Comparison of ENCODE assay signal across 8 mouse cellular contexts in genomic region chr12:73909013-73909575, GRCm38 (mm10). TPM values are rescaled to one million over a fixed set of nuclear protein-coding genes. Genes with fewer than 3 reads are reported as not detected.
DNase-seq lines count a peak whose midpoint lies in the region; ATAC-seq and TF ChIP-seq lines count a peak whose summit lies in the region.

No protein-coding gene starts in this region.

- H3K9me3 ChIP-seq in heart, embryonic 14.5 days (ENCODE audit: control insufficient read depth, low read length): no peaks in the 10 kb centered on the region
- no peaks in the 10 kb centered on the region for H3K9me3 ChIP-seq in E14TG2a.4 (ENCODE audit: low read length)
- H3K9me3 ChIP-seq in forebrain, embryonic 11.5 days (ENCODE audit: control insufficient read depth, low read length): no peaks in the 10 kb centered on the region
- H3K9me3 ChIP-seq in liver, embryonic 15.5 days (replicated peaks): no peaks in the 10 kb centered on the region

- H3K4me3 ChIP-seq in heart, embryonic 14.5 days (ENCODE audit: control insufficient read depth in 1 of 2, insufficient read depth in 1 of 2, low read depth in 1 of 2, low read length in 2 of 2): peak overlapping the region; percentile 70 to 97
- H3K4me3 ChIP-seq in E14TG2a.4 (replicated peaks; ENCODE audit: low read length): peak overlapping the region; percentile 92
- H3K4me3 ChIP-seq in forebrain, embryonic 11.5 days (ENCODE audit: low read depth, low read length): peak overlapping the region; percentile 92
- peak overlapping the region; percentile 83 for H3K4me3 ChIP-seq in liver, embryonic 15.5 days (replicated peaks)

- H3K27ac ChIP-seq in heart, embryonic 14.5 days (replicated peaks in 1 of 2; ENCODE audit: control insufficient read depth in 1 of 2, insufficient read depth in 1 of 2, low read depth in 2 of 2, low read length in 2 of 2): peak overlapping the region; percentile 98 to 100
- H3K27ac ChIP-seq in forebrain, embryonic 11.5 days (ENCODE audit: low read depth, low read length): no peak overlapping the region
- H3K27ac ChIP-seq in liver, embryonic 15.5 days (replicated peaks): no peak overlapping the region

- 1% methylated on average over 6 of the region's 6 CpGs for WGBS in heart, embryonic 14.5 days
- 7% methylated on average over 6 of the region's 6 CpGs for WGBS in forebrain, embryonic 11.5 days
- 2% methylated on average over 6 of the region's 6 CpGs for WGBS in liver, embryonic 15.5 days (ENCODE audit: insufficient replicate concordance)

- no peak for TF ChIP-seq CTCF in E14TG2a.4 (conservative IDR thresholded peaks at IDR 0.05; ENCODE audit: low read length)

- DNase-seq in heart, adult 11 months: no peak
- DNase-seq in forebrain, embryonic 11.5 days (ENCODE audit: low spot score): no peak
- no peak for DNase-seq in adrenal gland, postnatal 14 days
- no peak for DNase-seq in urinary bladder, postnatal 36 days (ENCODE audit: low spot score in 2 of 2)

- no peaks in the 10 kb centered on the region for H3K27me3 ChIP-seq in heart, embryonic 14.5 days (ENCODE audit: control insufficient read depth, insufficient read depth, low read length)
- no peaks in the 10 kb centered on the region for H3K27me3 ChIP-seq in E14TG2a.4 (ENCODE audit: insufficient read depth, low read length)
- H3K27me3 ChIP-seq in forebrain, embryonic 11.5 days (ENCODE audit: control insufficient read depth, insufficient read depth, low read length): no peaks in the 10 kb centered on the region
- H3K27me3 ChIP-seq in liver, embryonic 15.5 days: no peaks in the 10 kb centered on the region

- peak overlapping the region; percentile 64 for H3K4me2 ChIP-seq in heart, embryonic 14.5 days (ENCODE audit: low read length)
- peak overlapping the region; percentile 56 for H3K4me2 ChIP-seq in forebrain, embryonic 11.5 days (ENCODE audit: low read depth, low read length, severe bottlenecking)
- H3K4me2 ChIP-seq in liver, embryonic 15.5 days: peak overlapping the region; percentile 86

- ATAC-seq in heart, embryonic 14.5 days (ENCODE audit: insufficient number of reproducible peaks, insufficient read depth, low FRiP score, low read depth): no peak
- ATAC-seq in forebrain, embryonic 11.5 days (replicated peaks; ENCODE audit: low FRiP score): no peak
- ATAC-seq in liver, embryonic 15.5 days (ENCODE audit: insufficient read depth): no peak
- ATAC-seq in inflammation-experienced regulatory T-cells, adult 6 months: no peak

- H3K4me1 ChIP-seq in heart, embryonic 14.5 days (ENCODE audit: control insufficient read depth in 2 of 2, insufficient read depth in 2 of 2, low read length in 2 of 2): peaks cover 3 to 17% of the 10 kb centered on the region in 2 experiments
- peaks cover 23% of the 10 kb centered on the region for H3K4me1 ChIP-seq in E14TG2a.4 (replicated peaks; ENCODE audit: low read depth, low read length)
- H3K4me1 ChIP-seq in forebrain, embryonic 11.5 days (replicated peaks; ENCODE audit: control insufficient read depth, insufficient read depth, low read length): no peaks in the 10 kb centered on the region; the same call in 1 of the 2 replicates
- H3K4me1 ChIP-seq in liver, embryonic 15.5 days (replicated peaks): peaks cover 14% of the 10 kb centered on the region

- H3K9ac ChIP-seq in heart, embryonic 14.5 days (ENCODE audit: low read length): peak overlapping the region; percentile 100
- peak overlapping the region; percentile 99 for H3K9ac ChIP-seq in forebrain, embryonic 11.5 days (ENCODE audit: low read length)
- H3K9ac ChIP-seq in liver, embryonic 15.5 days: peak overlapping the region; percentile 84; the same call in 1 of the 2 replicates

- no peaks in the 10 kb centered on the region for H3K36me3 ChIP-seq in heart, embryonic 14.5 days (ENCODE audit: control insufficient read depth, insufficient read depth, low read length)
- no peaks in the 10 kb centered on the region for H3K36me3 ChIP-seq in E14TG2a.4 (ENCODE audit: insufficient read depth, low read length)
- no peaks in the 10 kb centered on the region for H3K36me3 ChIP-seq in forebrain, embryonic 11.5 days (ENCODE audit: control insufficient read depth, insufficient read depth, low read length)
- H3K36me3 ChIP-seq in liver, embryonic 15.5 days (replicated peaks): no peaks in the 10 kb centered on the region

RNA-seq across cellular contexts. Expression of gene Hif1a, which starts 7.9 kb away (rescaled TPM):
- 174 and 177 TPM in 2 replicates for polyA plus RNA-seq in heart, embryonic 14.5 days (2014; fragmentation: Nextera tagmentation; extraction: Ambion mirVana)
- polyA plus RNA-seq in forebrain, embryonic 11.5 days (2014; fragmentation: Nextera tagmentation; extraction: Ambion mirVana): 124 and 130 TPM in 2 replicates
- polyA plus RNA-seq in liver, embryonic 15.5 days (2015; fragmentation: Nextera tagmentation; extraction: Ambion mirVana): 13.9 and 15.0 TPM in 2 replicates
- 10 to 100 TPM; 76.4 to 90.9 (median 87.6) TPM for polyA plus RNA-seq in inflammation-experienced regulatory T-cells, adult 6 months (2017; shearing (Covaris generic))
- 59.8 and 63.0 TPM in 2 replicates for total RNA-seq in adrenal gland, postnatal 14 days (2021)

RNA-seq across cellular contexts. Expression of gene Gm49321, which starts 28.4 kb away (rescaled TPM):
- 10.8 and 13.1 TPM in 2 replicates for polyA plus RNA-seq in heart, embryonic 14.5 days (2014; fragmentation: Nextera tagmentation; extraction: Ambion mirVana)
- 15.3 and 19.5 TPM in 2 replicates for polyA plus RNA-seq in forebrain, embryonic 11.5 days (2014; fragmentation: Nextera tagmentation; extraction: Ambion mirVana)
- 2.9 and 3.7 TPM in 2 replicates for polyA plus RNA-seq in liver, embryonic 15.5 days (2015; fragmentation: Nextera tagmentation; extraction: Ambion mirVana)
- polyA plus RNA-seq in inflammation-experienced regulatory T-cells, adult 6 months (2017; shearing (Covaris generic)): 10 to 100 TPM; 12.6 to 21.2 (median 13.8) TPM
- 6.9 and 7.5 TPM in 2 replicates for total RNA-seq in adrenal gland, postnatal 14 days (2021)

RNA-seq across cellular contexts. Expression of gene Snapc1, which starts 55.2 kb away (rescaled TPM):
- 16.7 and 18.0 TPM in 2 replicates for polyA plus RNA-seq in heart, embryonic 14.5 days (2014; fragmentation: Nextera tagmentation; extraction: Ambion mirVana)
- 25.4 and 27.9 TPM in 2 replicates for polyA plus RNA-seq in forebrain, embryonic 11.5 days (2014; fragmentation: Nextera tagmentation; extraction: Ambion mirVana)
- 3.6 and 5.0 TPM in 2 replicates for polyA plus RNA-seq in liver, embryonic 15.5 days (2015; fragmentation: Nextera tagmentation; extraction: Ambion mirVana)
- 10 to 100 TPM; 16.6 to 25.3 (median 22.1) TPM for polyA plus RNA-seq in inflammation-experienced regulatory T-cells, adult 6 months (2017; shearing (Covaris generic))
- total RNA-seq in adrenal gland, postnatal 14 days (2021): 16.3 and 16.8 TPM in 2 replicates

Comparison
In these comparisons a context has a peak if more than half of its experiments do, and no peak if none do; other contexts are left out.
1. H3K27ac ChIP-seq: peak in heart, embryonic 14.5 days (2 of 2); none in forebrain, embryonic 11.5 days (single experiment) and liver, embryonic 15.5 days (single experiment).
2. Peak in every context shown above with its lines, with median percentiles within 50 percentile points of each other: H3K4me2 ChIP-seq, H3K4me3 ChIP-seq and H3K9ac ChIP-seq.